Mouse (Mus musculus) monocyte, adult 5-6 weeks (primary cell): ENCODE measurements at regions not wholly inside any gene's neighbourhood (a gene's known extent, or its start where the extent isn't known, plus 50 kb on each side); places are given as distances from the start of the nearest gene placed in this dataset.
"Not testable (repeated sequence)": the region's sequence is repeated elsewhere in the genome, so short reads cannot be mapped to it uniquely, and the experiment has no call there.

Experiments
- ATAC-seq: fragments of 153-309, 156-312 bp; replicated peaks from 2 replicates; pipeline ENCODE4 v1.8.0; 2017; ENCODE audit warnings: mild to moderate bottlenecking; ENCODE audit not compliant: low TSS enrichment, insufficient number of reproducible peaks, severe bottlenecking, poor library complexity, low FRiP score

GRCm38 (mm10) chr3:9082061-9082460 is 527.8 kb downstream of the Zfp704 start:
- ATAC-seq: no peak

- no peak for ATAC-seq
These were observed 531.7 kb downstream of the Zfp704 start for GRCm38 (mm10) chr3:9078201-9078600.

DNA sequence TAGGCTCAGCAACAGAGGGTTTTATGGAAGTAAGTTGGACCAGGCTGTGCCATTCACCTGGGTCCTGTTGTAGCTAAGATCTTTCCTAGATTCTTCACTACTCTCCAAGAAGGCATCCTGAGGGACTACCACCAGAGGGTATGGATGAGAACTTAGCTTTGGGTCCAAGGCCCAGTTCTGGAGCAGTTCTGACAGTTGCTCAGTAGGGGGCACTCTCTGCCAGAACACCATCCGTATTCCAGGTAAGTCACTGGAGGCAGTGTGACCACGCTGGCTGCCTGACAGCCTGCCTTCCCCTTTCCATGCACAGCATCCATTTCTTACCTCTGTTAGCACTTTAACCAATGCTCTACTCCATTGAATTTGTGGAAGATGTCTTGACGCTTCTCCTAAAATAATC is 533.2 kb downstream of the Zfp704 start:
- peak; percentile 75 for ATAC-seq

DNA sequence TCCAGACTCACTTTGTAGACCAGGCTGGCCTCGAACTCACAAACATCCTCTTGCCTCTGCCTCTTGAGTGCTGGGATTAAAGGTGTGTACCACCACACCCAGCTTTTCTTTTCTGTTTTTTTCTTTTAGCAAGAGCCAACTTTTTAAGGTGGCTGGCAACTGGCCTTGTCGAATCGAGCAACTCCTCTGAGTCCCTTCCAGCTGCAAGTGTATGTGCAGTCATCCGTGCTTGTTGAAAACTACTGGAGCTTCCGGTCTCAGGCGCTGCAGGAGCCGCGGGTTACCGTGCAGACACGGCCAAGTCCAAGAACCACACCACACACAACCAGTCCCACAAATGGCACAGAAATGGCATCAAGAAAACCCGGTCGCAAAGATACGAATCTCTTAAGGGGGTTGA is 537.4 kb downstream of the Zfp704 start:
- not testable (repeated sequence) for ATAC-seq

- ATAC-seq: peak; percentile 68
These were observed 542.8 kb downstream of the Zfp704 start for GRCm38 (mm10) chr3:9067048-9067447.

GRCm38 (mm10) chr3:9066374-9066773 is 543.5 kb downstream of the Zfp704 start:
- ATAC-seq: no peak

DNA sequence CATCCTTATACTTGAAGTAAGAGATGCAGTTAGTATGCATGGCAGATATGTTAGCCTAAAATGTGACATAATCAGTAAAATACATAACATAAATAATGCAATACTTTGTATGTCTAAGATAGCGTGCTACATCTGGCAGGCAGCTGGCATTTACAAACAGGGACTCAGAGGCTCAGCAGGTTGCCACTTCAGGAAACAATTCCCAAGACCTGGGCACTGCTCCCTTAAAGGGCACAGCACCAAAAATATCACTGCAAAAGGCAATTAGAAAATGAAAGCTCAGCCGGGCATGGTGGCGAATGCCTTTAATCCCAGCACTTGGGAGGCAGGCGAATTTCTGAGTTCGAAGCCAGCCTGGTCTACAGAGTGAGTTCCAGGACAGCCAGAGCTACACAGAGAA is 544.0 kb downstream of the Zfp704 start:
- ATAC-seq: no peak

DNA sequence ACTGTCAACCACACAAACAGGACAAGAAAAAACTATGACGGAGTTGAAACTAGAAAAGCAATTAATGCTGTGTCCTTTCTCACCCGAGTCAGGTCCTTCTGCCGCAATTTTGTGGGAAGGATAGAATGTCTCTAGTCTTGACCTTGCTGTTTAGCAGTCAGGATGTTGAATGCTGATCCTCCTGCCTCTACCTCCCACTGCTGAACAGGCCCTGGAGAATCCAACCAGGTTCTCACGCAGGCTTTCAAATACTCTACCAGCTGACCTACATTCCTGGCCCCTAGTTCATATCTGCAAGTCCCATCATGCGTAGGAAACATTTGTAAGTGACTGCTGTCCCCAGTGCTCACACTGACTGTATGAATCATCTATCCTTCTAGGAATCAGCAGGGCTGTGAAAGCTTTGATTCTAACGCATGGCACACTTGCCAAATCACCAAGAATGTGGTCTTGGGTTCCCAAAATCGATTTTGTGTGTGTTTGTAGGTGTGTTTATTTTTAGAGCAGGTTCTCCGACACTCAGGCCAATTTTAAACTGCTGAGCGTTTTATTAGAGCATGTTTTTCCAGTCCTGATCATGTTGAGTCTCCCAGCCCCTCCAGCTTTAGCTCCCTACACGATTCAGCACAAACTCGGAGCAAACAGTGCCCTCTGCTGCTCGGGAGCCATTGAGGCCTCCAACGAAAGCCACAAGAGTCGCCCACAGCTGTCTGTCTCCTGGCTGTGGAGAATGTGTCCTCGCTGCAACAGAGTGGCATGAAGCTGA is 545.4 kb downstream of the Zfp704 start:
- no peak for ATAC-seq

GRCm38 (mm10) chr3:9063662-9064061 is 546.2 kb downstream of the Zfp704 start:
- no peak for ATAC-seq

DNA sequence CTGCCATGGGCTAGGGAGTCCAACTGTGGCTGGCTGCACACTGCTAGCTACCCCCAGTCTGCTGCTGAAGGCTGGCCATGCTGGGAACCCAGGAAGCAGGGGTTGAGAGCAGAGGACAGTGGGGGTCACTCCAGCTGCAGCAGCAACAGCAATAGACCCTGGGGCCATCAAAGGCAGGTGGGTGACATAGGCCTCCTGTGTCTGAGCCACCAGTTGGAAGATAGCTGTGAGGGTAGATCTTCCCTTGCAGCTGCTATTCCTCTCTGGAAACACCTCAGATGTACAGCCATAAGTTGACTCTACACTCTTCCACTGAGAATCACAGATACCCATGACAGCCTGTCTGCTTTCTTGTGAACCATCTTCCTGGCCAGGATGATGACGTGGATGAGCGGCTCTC is 548.5 kb downstream of the Zfp704 start:
- no peak for ATAC-seq

GRCm38 (mm10) chr3:9057703-9058102 is 552.2 kb downstream of the Zfp704 start:
- ATAC-seq: not testable (repeated sequence)

GRCm38 (mm10) chr3:9056846-9057245 is 553.0 kb downstream of the Zfp704 start:
- no peak for ATAC-seq

- ATAC-seq: no peak
These were observed 554.1 kb downstream of the Zfp704 start for GRCm38 (mm10) chr3:9055780-9056179.
